Mouse (Mus musculus): ENCODE data around the gene Gm7137.
"Not testable (repeated sequence)": the region's sequence is repeated elsewhere in the genome, so short reads cannot be mapped to it uniquely, and the experiment has no call there.

- TF ChIP-seq GATA1 (IDR thresholded peaks at IDR 0.05; ENCODE audit: borderline replicate concordance, low read length); FLI1 (IDR thresholded peaks at IDR 0.05; ENCODE audit: low read length): not testable (repeated sequence)
Observed at GRCm38 (mm10) chr10:77772142-77772541, 15.9 kb downstream of the Gm7137 start.
